Mouse (Mus musculus) ES-E14 (cell line): ENCODE data around the gene Cercam.

ENCODE experiments used
- HCFC1 ChIP-seq: IDR thresholded peaks from 2 replicates; pipeline ENCODE4 v1.6.1; 2012; ENCODE audit warnings: low read length, inconsistent platforms, borderline replicate concordance; ENCODE audit not compliant: insufficient read depth
- ZNF384 ChIP-seq: IDR thresholded peaks from 2 replicates; pipeline ENCODE4 v1.6.1; 2012; ENCODE audit warnings: low read depth, low read length, inconsistent platforms

DNA sequence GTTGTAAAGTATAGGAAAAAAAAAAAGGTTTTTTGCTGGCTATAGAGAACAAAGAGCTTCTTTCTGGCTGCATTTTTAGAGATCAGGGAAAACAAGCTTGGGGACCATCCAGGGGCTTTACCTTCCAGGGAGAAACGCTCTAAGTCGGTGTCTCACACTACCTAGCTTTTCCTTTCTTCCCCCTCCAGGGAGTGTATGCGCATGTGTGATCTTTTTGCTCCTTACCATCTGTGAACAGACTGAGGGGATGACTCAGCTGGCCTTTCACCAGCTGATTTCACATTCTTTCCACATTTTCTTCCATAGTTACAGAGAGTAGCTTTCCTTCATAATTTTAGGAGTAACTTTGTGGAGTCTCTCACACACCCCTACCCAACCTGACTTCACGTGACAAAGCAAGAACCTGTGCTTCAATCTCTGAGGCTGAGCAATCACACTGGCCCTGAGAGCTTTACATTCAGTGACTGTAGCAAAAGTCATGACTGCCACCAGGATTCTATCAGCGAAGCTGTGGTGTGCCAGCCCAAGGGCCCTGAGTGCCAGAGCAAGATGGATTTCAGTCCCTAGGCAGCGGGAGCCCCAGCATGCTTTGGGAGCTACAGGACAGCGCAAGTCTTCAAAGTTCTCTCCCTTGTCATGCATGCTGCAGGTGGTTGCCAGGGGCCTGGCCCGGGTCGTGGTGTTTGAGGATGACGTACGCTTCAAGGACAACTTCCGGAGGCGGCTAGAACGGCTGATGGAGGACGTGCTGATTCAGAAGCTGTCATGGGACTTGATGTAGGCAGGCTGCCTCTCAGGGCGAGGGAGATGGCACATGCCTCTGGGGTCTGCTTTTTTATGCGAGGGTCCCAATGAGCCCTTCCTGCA, 11.2 kb downstream of the Cercam start:
- no peak for TF ChIP-seq ZNF384
- no peak for TF ChIP-seq HCFC1
